Mouse (Mus musculus) heart, embryonic 15.5 days (tissue): ENCODE measurements around the gene Insrr. TPM values are rescaled to one million over a fixed set of nuclear protein-coding genes. Genes with fewer than 3 reads are reported as not detected.

Experiments
- ATAC-seq: fragments of 200-750 bp; cut with Nextera tagmentation; replicated peaks from 2 replicates; pipeline ENCODE4 v1.8.0; 2017; ENCODE audit warnings: low read depth, moderate TSS enrichment; ENCODE audit not compliant: insufficient number of reproducible peaks, insufficient read depth, low FRiP score
- H3K27ac ChIP-seq: fragments of 300-500 bp; sonication (generic); 2 replicates; pipeline ENCODE4 v1.5.1; 2015; ENCODE audit warnings: mild to moderate bottlenecking, inconsistent platforms
- H3K27me3 ChIP-seq: fragments of 300-500 bp; sonication (generic); 2 replicates; pipeline ENCODE4 v1.6.1; 2015; ENCODE audit warnings: inconsistent platforms
- H3K36me3 ChIP-seq: fragments of 300-500 bp; sonication (generic); 2 replicates; pipeline ENCODE4 v1.6.1; 2015; ENCODE audit warnings: mild to moderate bottlenecking, inconsistent platforms
- H3K4me1 ChIP-seq: fragments of 300-500 bp; sonication (generic); replicated peaks from 2 replicates; pipeline ENCODE4 v1.6.1; 2015; ENCODE audit warnings: inconsistent platforms
- H3K4me2 ChIP-seq: fragments of 300-500 bp; sonication (generic); 2 replicates; pipeline ENCODE4 v1.6.1; 2015; ENCODE audit warnings: inconsistent platforms, mild to moderate bottlenecking, moderate library complexity
- H3K4me3 ChIP-seq: fragments of 300-500 bp; sonication (generic); 2 replicates; pipeline ENCODE4 v1.5.1; 2015; ENCODE audit warnings: mild to moderate bottlenecking, inconsistent platforms
- H3K9ac ChIP-seq: fragments of 300-500 bp; sonication (generic); 2 replicates; pipeline ENCODE4 v1.6.1; 2015; ENCODE audit warnings: mild to moderate bottlenecking, inconsistent platforms
- H3K9me3 ChIP-seq: fragments of 300-500 bp; sonication (generic); replicated peaks from 2 replicates; pipeline ENCODE4 v1.6.1; 2016; ENCODE audit warnings: inconsistent platforms
- WGBS: fragments of 180-500 bp; shearing (Covaris S2); methylation state at CpG from one replicate; pipeline ENCODE4 v1.1.7; 2015; ENCODE audit warnings: mixed read lengths; 5-methylcytosine and 5-hydroxymethylcytosine counted together
- polyA plus RNA-seq: library from polyadenylated mRNA; unstranded; fragments of >200 nt; fragmentation: Nextera tagmentation; extraction: Ambion mirVana; gene quantifications from 2 replicates; pipeline ENCODE4 v1.2.1, GENCODE M21; 2015

The Insrr gene
- polyA plus RNA-seq, 1 experiment from 2014 or later: 0.08 TPM

GRCm38 (mm10) chr3:87778283-87778682 lies 18.5 kb upstream of the Insrr start:
- H3K4me1 ChIP-seq: 0 out of 2 replicates have a peak, but pooled peaks cover 6% of the 10 kb centered on the region
- H3K4me2 ChIP-seq: no peak overlapping the region
- WGBS: 50% methylated on average over 23 of the region's 23 CpGs

GRCm38 (mm10) chr3:87779086-87779485 lies 17.7 kb upstream of the Insrr start:
- WGBS: 41% methylated on average over 2 of the region's 2 CpGs
- no peaks in the 10 kb centered on the region for H3K9me3 ChIP-seq
- no peak overlapping the region for H3K4me3 ChIP-seq
- no peak overlapping the region for H3K27ac ChIP-seq
- H3K36me3 ChIP-seq: no peaks in the 10 kb centered on the region
- H3K9ac ChIP-seq: no peak overlapping the region
- no peak overlapping the region for H3K4me2 ChIP-seq
- H3K4me1 ChIP-seq: 0 out of 2 replicates have a peak, but pooled peaks cover 6% of the 10 kb centered on the region
- peaks cover 83% of the 10 kb centered on the region for H3K27me3 ChIP-seq
- ATAC-seq: no peak

More at GRCm38 (mm10) chr3:87778283-87778682, 18.5 kb upstream of the Insrr start:
- Histone ChIP-seq H3K36me3 (no peaks in the 10 kb centered on the region), H3K9ac (no peak overlapping the region), H3K27ac (no peak overlapping the region), H3K27me3 (peaks cover 88% of the 10 kb centered on the region), H3K4me3 (no peak overlapping the region), H3K9me3 (no peaks in the 10 kb centered on the region)
- no peak for ATAC-seq

GRCm38 (mm10) chr3:87783282-87784023 lies 13.3 kb upstream of the Insrr start:
- ATAC-seq: no peak
- 83% methylated on average over 25 of the region's 25 CpGs for WGBS
- H3K4me2 ChIP-seq: no peak overlapping the region

GRCm38 (mm10) chr3:87785156-87785555 lies 11.6 kb upstream of the Insrr start:
- ATAC-seq: no peak

More at GRCm38 (mm10) chr3:87783282-87784023, 13.3 kb upstream of the Insrr start:
- Histone ChIP-seq H3K4me1 (peaks cover 15% of the 10 kb centered on the region), H3K36me3 (no peaks in the 10 kb centered on the region), H3K27me3 (peaks cover 46% of the 10 kb centered on the region), H3K9ac (no peak overlapping the region), H3K9me3 (no peaks in the 10 kb centered on the region), H3K4me3 (no peak overlapping the region), H3K27ac (no peak overlapping the region)

GRCm38 (mm10) chr3:87785626-87786214 lies 11.0 kb upstream of the Insrr start:
- H3K9ac ChIP-seq: no peak overlapping the region
- H3K4me3 ChIP-seq: no peak overlapping the region
- H3K9me3 ChIP-seq: no peaks in the 10 kb centered on the region
- H3K27ac ChIP-seq: no peak overlapping the region
- ATAC-seq: peak; percentile 45; the same call in 1 of the 2 replicates
- 17% methylated on average over 6 of the region's 6 CpGs for WGBS
- H3K36me3 ChIP-seq: no peaks in the 10 kb centered on the region
- H3K27me3 ChIP-seq: peaks cover 36% of the 10 kb centered on the region
- H3K4me1 ChIP-seq: peaks cover 19% of the 10 kb centered on the region
- no peak overlapping the region for H3K4me2 ChIP-seq

More at GRCm38 (mm10) chr3:87785156-87785555, 11.6 kb upstream of the Insrr start:
- no peak overlapping the region for H3K27ac ChIP-seq
- H3K36me3 ChIP-seq: no peaks in the 10 kb centered on the region
- peaks cover 19% of the 10 kb centered on the region for H3K4me1 ChIP-seq
- no peaks in the 10 kb centered on the region for H3K9me3 ChIP-seq
- no peak overlapping the region for H3K4me3 ChIP-seq
- WGBS: 51% methylated on average over 5 of the region's 5 CpGs
- no peak overlapping the region for H3K9ac ChIP-seq
- peaks cover 37% of the 10 kb centered on the region for H3K27me3 ChIP-seq
- no peak overlapping the region for H3K4me2 ChIP-seq

GRCm38 (mm10) chr3:87789248-87789647 lies 7.5 kb upstream of the Insrr start:
- no peak overlapping the region for H3K9ac ChIP-seq
- 40% methylated on average over 1 of the region's 1 CpGs for WGBS
- no peak overlapping the region for H3K4me3 ChIP-seq
- ATAC-seq: no peak
- no peak overlapping the region for H3K4me2 ChIP-seq
- no peaks in the 10 kb centered on the region for H3K36me3 ChIP-seq
- peaks cover 53% of the 10 kb centered on the region for H3K27me3 ChIP-seq
- no peaks in the 10 kb centered on the region for H3K9me3 ChIP-seq
- H3K27ac ChIP-seq: no peak overlapping the region
- peaks cover 19% of the 10 kb centered on the region for H3K4me1 ChIP-seq

GRCm38 (mm10) chr3:87789768-87790167 lies 7.0 kb upstream of the Insrr start:
- peaks cover 58% of the 10 kb centered on the region for H3K27me3 ChIP-seq
- no peak overlapping the region for H3K9ac ChIP-seq
- no peaks in the 10 kb centered on the region for H3K9me3 ChIP-seq
- WGBS: 25% methylated on average over 5 of the region's 5 CpGs
- ATAC-seq: no peak
- no peak overlapping the region for H3K27ac ChIP-seq
- no peaks in the 10 kb centered on the region for H3K36me3 ChIP-seq
- H3K4me2 ChIP-seq: no peak overlapping the region
- no peak overlapping the region for H3K4me3 ChIP-seq
- H3K4me1 ChIP-seq: peaks cover 22% of the 10 kb centered on the region

GRCm38 (mm10) chr3:87794922-87795325 lies 1.8 kb upstream of the Insrr start, which contains the start of gene Ntrk1:
Ntrk1 (minus strand) TSS chr3:87795162.
- Histone ChIP-seq H3K27ac (no peak within 1 kb of the TSS), H3K9me3 (no peaks in the 10 kb centered on the region), H3K36me3 (no peaks in the 10 kb centered on the region), H3K4me1 (peaks cover 23% of the 10 kb centered on the region), H3K27me3 (peaks cover 99% of the 10 kb centered on the region), H3K4me3 (peak within 1 kb of the TSS; percentile 35), H3K9ac (peak within 1 kb of the TSS; percentile 32; the same call in 1 of the 2 replicates), H3K4me2 (peak within 1 kb of the TSS; percentile 56)
- no peak for ATAC-seq
- WGBS: 2% methylated on average over 46 of the region's 47 CpGs

- Histone ChIP-seq H3K4me1 (peaks cover 22% of the 10 kb centered on the region), H3K4me2 (peak overlapping the region; percentile 56), H3K9me3 (no peaks in the 10 kb centered on the region), H3K36me3 (no peaks in the 10 kb centered on the region), H3K9ac (peak overlapping the region; percentile 32; the same call in 1 of the 2 replicates), H3K27ac (no peak overlapping the region), H3K4me3 (peak overlapping the region; percentile 40), H3K27me3 (peaks cover 100% of the 10 kb centered on the region)
- peak; percentile 24; the same call in 1 of the 2 replicates for ATAC-seq
- WGBS: 19% methylated on average over 33 of the region's 33 CpGs
Observed at GRCm38 (mm10) chr3:87795336-87796277, 1.1 kb upstream of the Insrr start.

GRCm38 (mm10) chr3:87801681-87802080 lies 4.9 kb downstream of the Insrr start:
- Histone ChIP-seq H3K9me3 (no peaks in the 10 kb centered on the region), H3K36me3 (no peaks in the 10 kb centered on the region), H3K27me3 (peaks cover 98% of the 10 kb centered on the region), H3K4me2 (no peak overlapping the region), H3K27ac (no peak overlapping the region), H3K4me1 (peaks cover 11% of the 10 kb centered on the region), H3K9ac (no peak overlapping the region), H3K4me3 (no peak overlapping the region)
- ATAC-seq: no peak
- 53% methylated on average over 5 of the region's 5 CpGs for WGBS
